Mouse (Mus musculus) megakaryocyte, embryonic 14.5 days (primary cell): ENCODE measurements around the gene Elavl2.
"Not testable (repeated sequence)": the region's sequence is repeated elsewhere in the genome, so short reads cannot be mapped to it uniquely, and the experiment has no call there.

Experiments used
- FLI1 ChIP-seq: IDR thresholded peaks from 2 replicates; pipeline ENCODE4 v1.6.1; 2012; ENCODE audit warnings: low read length, inconsistent platforms, mixed read lengths
- GATA1 ChIP-seq: IDR thresholded peaks from 3 replicates; pipeline ENCODE4 v1.6.1; 2012; ENCODE audit warnings: mixed read lengths, low read length, inconsistent platforms, borderline replicate concordance

DNA sequence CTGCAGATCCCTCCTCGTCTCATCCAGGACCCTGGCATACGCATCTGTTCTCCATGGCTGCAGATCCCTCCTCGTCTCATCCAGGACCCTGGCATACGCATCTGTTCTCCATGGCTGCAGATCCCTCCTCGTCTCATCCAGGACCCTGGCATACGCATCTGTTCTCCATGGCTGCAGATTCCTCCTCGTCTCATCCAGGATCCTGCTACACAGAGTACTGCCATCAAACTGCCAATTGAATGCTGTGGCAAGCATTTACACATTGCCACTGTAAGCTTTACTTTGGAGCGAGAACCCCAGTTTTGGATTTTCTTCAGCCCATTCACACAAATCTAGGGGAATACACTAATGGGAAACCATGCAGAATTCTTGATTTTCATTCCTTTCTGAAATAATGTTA lies 155.4 kb downstream of the Elavl2 start:
- TF ChIP-seq GATA1, FLI1: not testable (repeated sequence)
